In the genomic region with DNA sequence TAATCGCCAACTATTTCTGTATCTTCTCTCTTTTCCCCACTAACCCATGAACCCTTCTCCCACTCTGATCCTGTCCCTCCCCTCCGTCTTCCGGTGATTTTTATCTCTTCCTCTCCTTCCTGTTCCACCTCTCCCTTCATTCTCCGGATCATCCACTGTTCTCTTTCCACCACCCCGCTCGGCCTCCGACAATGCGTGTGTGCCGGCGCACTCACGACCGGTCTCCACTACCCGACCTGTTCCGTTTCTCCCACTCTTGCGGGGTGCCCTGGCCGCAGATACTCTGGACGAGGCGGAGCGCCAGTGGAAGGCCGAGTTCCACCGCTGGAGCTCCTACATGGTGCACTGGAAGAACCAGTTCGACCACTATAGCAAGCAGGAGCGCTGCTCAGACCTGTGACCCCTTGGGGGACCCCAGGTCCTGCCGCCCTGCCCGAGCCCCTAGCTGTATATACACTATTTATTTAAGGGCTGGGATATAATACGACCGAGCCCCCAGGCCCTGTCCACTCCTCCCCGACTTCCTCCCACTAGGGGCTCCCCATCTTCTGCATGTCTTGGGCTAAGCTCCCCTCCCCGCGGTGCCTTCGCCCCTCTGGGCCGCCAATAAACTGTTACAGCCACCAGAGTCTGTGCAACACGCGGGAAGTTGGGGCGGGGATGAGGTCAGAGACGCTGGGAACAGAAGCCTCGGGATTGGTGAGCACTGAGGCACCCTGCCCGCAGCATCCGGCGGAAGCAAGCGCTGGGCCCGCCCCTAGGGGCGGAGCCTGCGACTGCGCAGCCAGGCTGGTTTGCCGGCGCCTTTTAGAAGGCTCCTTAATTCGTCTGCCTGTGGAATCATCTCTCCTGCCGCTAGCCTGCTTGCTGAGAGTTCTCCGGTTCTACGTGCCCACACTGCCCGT, we compare ENCODE assay signal across 8 mouse cellular contexts. TPM values are rescaled to one million over a fixed set of nuclear protein-coding genes. Genes with fewer than 3 reads are reported as not detected.
DNase-seq lines count a peak whose midpoint lies in the region; ATAC-seq and TF ChIP-seq lines count a peak whose summit lies in the region.

TSS of gene Ufsp1 (plus strand) at position 791 of the 905 bp plus-strand sequence.

- no peaks in the 10 kb centered on the region for H3K27me3 ChIP-seq in G1E (ENCODE audit: insufficient read depth, low read length)
- H3K27me3 ChIP-seq in forebrain, embryonic 16.5 days (replicated peaks; ENCODE audit: control insufficient read depth, insufficient read depth, low read length), result peaks cover 14% of the 10 kb centered on the region
- peaks cover 24% of the 10 kb centered on the region for H3K27me3 ChIP-seq in lung, embryonic 14.5 days (ENCODE audit: insufficient read depth, low read length)
- peaks cover 3% of the 10 kb centered on the region; the same call in 1 of the 2 replicates for H3K27me3 ChIP-seq in thymus, adult 2 months (ENCODE audit: control insufficient read depth, insufficient read depth, low read length)

- peaks cover 63% of the 10 kb centered on the region for H3K36me3 ChIP-seq in G1E (replicated peaks)
- peaks cover 34% of the 10 kb centered on the region for H3K36me3 ChIP-seq in forebrain, embryonic 16.5 days (ENCODE audit: control insufficient read depth, insufficient read depth)
- peaks cover 45% of the 10 kb centered on the region for H3K36me3 ChIP-seq in lung, embryonic 14.5 days (ENCODE audit: insufficient read depth)
- peaks cover 37% of the 10 kb centered on the region for H3K36me3 ChIP-seq in thymus, adult 2 months (ENCODE audit: control insufficient read depth, insufficient read depth, low read length)

- WGBS in forebrain, embryonic 16.5 days, result under 1% methylated on average over 52 of the region's 52 CpGs
- under 1% methylated on average over 52 of the region's 52 CpGs for WGBS in lung, embryonic 14.5 days
- under 1% methylated on average over 52 of the region's 52 CpGs for WGBS in olfactory bulb, adult 2 months
- under 1% methylated on average over 52 of the region's 52 CpGs for WGBS in thymus, adult 2 months

- peak; percentile 95 for DNase-seq in G1E (ENCODE audit: low spot score)
- DNase-seq in cerebellum, adult 18-20 months, result peak; percentile 96 to 97
- DNase-seq in heart, postnatal 36 days, result peak; percentile 93 to 95
- peak; percentile 96 to 97 for DNase-seq in layer of hippocampus, adult 2 months (ENCODE audit: low spot score in 2 of 2)
- DNase-seq in lung, embryonic 14.5 days, result peak; percentile 98
- DNase-seq in thymus, adult 2 months, result peak; percentile 94

- no peak for TF ChIP-seq CTCF in G1E (IDR thresholded peaks at IDR 0.05; ENCODE audit: low read depth, low read length)
- TF ChIP-seq CTCF in layer of hippocampus, adult 2 months (conservative IDR thresholded peaks at IDR 0.05), result peak; percentile 43; the same call in 1 of the 2 replicates
- TF ChIP-seq CTCF in lung, embryonic 14.5 days (IDR thresholded peaks at IDR 0.05; ENCODE audit: low read depth), result peak; percentile 17; the same call in 1 of the 2 replicates
- TF ChIP-seq CTCF in olfactory bulb, adult 2 months (IDR thresholded peaks at IDR 0.05; ENCODE audit: insufficient read depth, low read depth, low read length), result no peak
- TF ChIP-seq CTCF in thymus, adult 2 months (IDR thresholded peaks at IDR 0.05; ENCODE audit: borderline replicate concordance, control insufficient read depth, extremely low read depth, insufficient read depth, low read length, poor library complexity), result 0 out of 2 replicates have a peak, but pooled peaks have one; percentile 63

- peak within 1 kb of the TSS; percentile 76 for H3K9ac ChIP-seq in forebrain, embryonic 16.5 days (replicated peaks; ENCODE audit: low read depth, low read length)
- H3K9ac ChIP-seq in lung, embryonic 14.5 days, result peak within 1 kb of the TSS; percentile 75

- H3K4me2 ChIP-seq in forebrain, embryonic 16.5 days (ENCODE audit: low read length), result peak within 1 kb of the TSS; percentile 99
- H3K4me2 ChIP-seq in lung, embryonic 14.5 days, result peak within 1 kb of the TSS; percentile 100

- no peaks in the 10 kb centered on the region for H3K9me3 ChIP-seq in G1E (replicated peaks)
- H3K9me3 ChIP-seq in forebrain, embryonic 16.5 days (ENCODE audit: control insufficient read depth, low read length), result no peaks in the 10 kb centered on the region
- H3K9me3 ChIP-seq in lung, embryonic 14.5 days (ENCODE audit: low read depth, low read length), result no peaks in the 10 kb centered on the region

- peak; percentile 67 for TF ChIP-seq POLR2A in olfactory bulb, adult 2 months (IDR thresholded peaks at IDR 0.05; ENCODE audit: insufficient read depth, low read depth, low read length)
- TF ChIP-seq POLR2A in thymus, adult 2 months (IDR thresholded peaks at IDR 0.05; ENCODE audit: control insufficient read depth, extremely low read depth, insufficient read depth, low read length, poor library complexity), result peak; percentile 64; the same call in 1 of the 2 replicates

- intact Hi-C loops in heart, postnatal 36 days (cut with DNase I), result no loop called here

- ATAC-seq in G1E (ENCODE audit: extremely low read depth, insufficient number of reproducible peaks, low FRiP score, poor library complexity, severe bottlenecking), result peak; percentile 73
- peak; percentile 98 for ATAC-seq in forebrain, embryonic 16.5 days
- peak; percentile 95 for ATAC-seq in lung, embryonic 14.5 days (ENCODE audit: insufficient read depth)

- peak within 1 kb of the TSS; percentile 85 for H3K27ac ChIP-seq in forebrain, embryonic 16.5 days (ENCODE audit: low read length)
- H3K27ac ChIP-seq in layer of hippocampus, adult 2 months, result peak within 1 kb of the TSS; percentile 90
- H3K27ac ChIP-seq in lung, embryonic 14.5 days (ENCODE audit: low read depth), result peak within 1 kb of the TSS; percentile 97
- H3K27ac ChIP-seq in olfactory bulb, adult 2 months (ENCODE audit: insufficient read depth, low read depth, low read length), result peak within 1 kb of the TSS; percentile 52
- no peak within 1 kb of the TSS for H3K27ac ChIP-seq in thymus, adult 2 months (ENCODE audit: control insufficient read depth, insufficient read depth, low read length)

- peaks cover 93% of the 10 kb centered on the region for H3K4me1 ChIP-seq in G1E (ENCODE audit: insufficient read depth, low read depth, low read length)
- peaks cover 20% of the 10 kb centered on the region for H3K4me1 ChIP-seq in forebrain, embryonic 16.5 days (replicated peaks; ENCODE audit: control insufficient read depth, insufficient read depth, low read length)
- H3K4me1 ChIP-seq in lung, embryonic 14.5 days (ENCODE audit: insufficient read depth), result no peaks in the 10 kb centered on the region
- H3K4me1 ChIP-seq in olfactory bulb, adult 2 months (ENCODE audit: control insufficient read depth, insufficient read depth, low read length), result peaks cover 29% of the 10 kb centered on the region
- peaks cover 19% of the 10 kb centered on the region for H3K4me1 ChIP-seq in thymus, adult 2 months (replicated peaks; ENCODE audit: control insufficient read depth, insufficient read depth, low read length)

- peak within 1 kb of the TSS; percentile 82 for H3K4me3 ChIP-seq in G1E (ENCODE audit: low read depth, low read length)
- H3K4me3 ChIP-seq in forebrain, embryonic 16.5 days (replicated peaks; ENCODE audit: low read length), result peak within 1 kb of the TSS; percentile 71
- H3K4me3 ChIP-seq in layer of hippocampus, adult 2 months, result peak within 1 kb of the TSS; percentile 82
- H3K4me3 ChIP-seq in lung, embryonic 14.5 days (ENCODE audit: low read depth, low read length), result peak within 1 kb of the TSS; percentile 58
- H3K4me3 ChIP-seq in olfactory bulb, adult 2 months (ENCODE audit: insufficient read depth, low read depth, low read length), result peak within 1 kb of the TSS; percentile 52
- H3K4me3 ChIP-seq in thymus, adult 2 months (ENCODE audit: control insufficient read depth, insufficient read depth, low read length), result peak within 1 kb of the TSS; percentile 50

RNA-seq across cellular contexts. Expression of gene Ufsp1, which starts in this region (rescaled TPM):
- total RNA-seq in G1E (2014; fragmentation: Nextera tagmentation) (17.9 and 24.7 TPM in 2 replicates), G1E (2017) (11.7 and 13.8 TPM in 2 replicates)
- 29.7 and 29.9 TPM in 2 replicates for polyA plus RNA-seq in G1E (2012)
- 6.1 and 8.9 TPM in 2 replicates for polyA plus RNA-seq in forebrain, embryonic 16.5 days (2015; fragmentation: Nextera tagmentation; extraction: Ambion mirVana)
- 1 to 10 TPM; 8.5 to 9.0 TPM for total RNA-seq in heart, postnatal 36 days (2021)
- 10 to 100 TPM; 12.4 to 13.8 TPM for total RNA-seq in layer of hippocampus, adult 2 months (2021)
- 4.4 and 4.6 TPM in 2 replicates for polyA plus RNA-seq in lung, embryonic 14.5 days (2014; fragmentation: Nextera tagmentation; extraction: Ambion mirVana)
- polyA plus RNA-seq in olfactory bulb, adult 2 months (2012; ENCODE audit: insufficient read depth, insufficient read length, low replicate concordance, missing spikeins), result not detected in 2 replicates
- 41.1 and 44.1 TPM in 2 replicates for polyA plus RNA-seq in thymus, adult 2 months (2012; rRNA removed)

Comparison
In these comparisons a context has a peak if more than half of its experiments do, and no peak if none do; other contexts are left out.
1. CTCF ChIP-seq: peak in layer of hippocampus, adult 2 months (single experiment), lung, embryonic 14.5 days (single experiment) and thymus, adult 2 months (single experiment); none in G1E (single experiment) and olfactory bulb, adult 2 months (single experiment).
2. Peak in every context shown above with its lines, with median percentiles within 50 percentile points of each other: ATAC-seq, DNase-seq and H3K4me3 ChIP-seq.